In genomic region chr5:101700607-101701006, GRCm38 (mm10) we compare ENCODE assay signal across 9 mouse cellular contexts. TPM values are rescaled to one million over a fixed set of nuclear protein-coding genes. Genes with fewer than 3 reads are reported as not detected.
DNase-seq lines count a peak whose midpoint lies in the region; ATAC-seq and TF ChIP-seq lines count a peak whose summit lies in the region.
"Had no signal": no experiment of that assay in that cellular context is flagged by ENCODE, and none has a peak within 500 bp of the region (broad histone marks: within the 10 kb centered on the region; RNA-seq: fewer than 3 reads in every experiment).

No protein-coding gene starts in this region.

- no peak overlapping the region for H3K4me2 ChIP-seq in liver, postnatal 0 days (ENCODE audit: low read depth, low read length)
- H3K4me2 ChIP-seq in liver, embryonic 11.5 days = no peak overlapping the region

- peaks cover 7% of the 10 kb centered on the region; the same call in 1 of the 2 replicates for H3K27me3 ChIP-seq in liver, postnatal 0 days (ENCODE audit: insufficient read depth, low read length)
- H3K27me3 ChIP-seq in liver, embryonic 11.5 days (replicated peaks; ENCODE audit: control insufficient read depth, insufficient read depth, low read length) = 0 out of 2 replicates have a peak, but pooled peaks cover 2% of the 10 kb centered on the region

- TF ChIP-seq CTCF in liver, postnatal 0 days (IDR thresholded peaks at IDR 0.05; ENCODE audit: low read depth) = peak; percentile 51
- TF ChIP-seq CTCF in brain, embryonic 14.5 days (IDR thresholded peaks at IDR 0.05; ENCODE audit: borderline replicate concordance, extremely low read depth, insufficient read depth, insufficient read length) = no peak

- no peak overlapping the region for H3K4me3 ChIP-seq in liver, postnatal 0 days (ENCODE audit: low read depth, low read length)
- H3K4me3 ChIP-seq in liver, embryonic 11.5 days (ENCODE audit: low read depth, low read length) = no peak overlapping the region
- H3K4me3 ChIP-seq: myocyte had no signal

- H3K9ac ChIP-seq in liver, postnatal 0 days (replicated peaks) = no peak overlapping the region
- H3K9ac ChIP-seq in liver, embryonic 11.5 days (ENCODE audit: low read depth, low read length) = no peak overlapping the region

- no peak for TF ChIP-seq POLR2A in brain, embryonic 14.5 days (IDR thresholded peaks at IDR 0.05; ENCODE audit: borderline replicate concordance, extremely low read depth, insufficient read depth, insufficient read length, poor library complexity, severe bottlenecking)

- TF ChIP-seq EP300 in liver, postnatal 0 days (IDR thresholded peaks at IDR 0.05; ENCODE audit: low read depth) = no peak

- H3K9me3 ChIP-seq in liver, postnatal 0 days (ENCODE audit: low read length) = no peaks in the 10 kb centered on the region
- no peaks in the 10 kb centered on the region for H3K9me3 ChIP-seq in liver, embryonic 11.5 days (ENCODE audit: control insufficient read depth, low read length)

- WGBS in liver, postnatal 0 days (ENCODE audit: insufficient replicate concordance) = 3% methylated on average over 3 of the region's 3 CpGs
- 6% methylated on average over 3 of the region's 3 CpGs for WGBS in liver, embryonic 11.5 days

- H3K4me1 ChIP-seq in liver, postnatal 0 days (ENCODE audit: insufficient read depth) = no peaks in the 10 kb centered on the region
- no peaks in the 10 kb centered on the region for H3K4me1 ChIP-seq in liver, embryonic 11.5 days (replicated peaks; ENCODE audit: control insufficient read depth, insufficient read depth, low read length)

- no peaks in the 10 kb centered on the region for H3K36me3 ChIP-seq in liver, postnatal 0 days (replicated peaks; ENCODE audit: insufficient read depth, low read length)
- no peaks in the 10 kb centered on the region for H3K36me3 ChIP-seq in liver, embryonic 11.5 days (ENCODE audit: control insufficient read depth, insufficient read depth, low read length)

- no peak overlapping the region for H3K27ac ChIP-seq in liver, postnatal 0 days (ENCODE audit: low read depth)
- no peak overlapping the region for H3K27ac ChIP-seq in liver, embryonic 11.5 days (ENCODE audit: low read depth, low read length)

- DNase-seq in cerebellum, adult 9-10 months = peak; percentile 45
- DNase-seq in cerebellum, adult 11-12 months = no peak
- DNase-seq in liver, postnatal 0 days = no peak
- DNase-seq in liver, embryonic 11.5 days (ENCODE audit: low spot score) = no peak
- DNase-seq in brain, embryonic 14.5 days (ENCODE audit: low read depth) = peak; percentile 61
- DNase-seq in layer of hippocampus, adult 9-10 months (ENCODE audit: low spot score) = peak; percentile 43
- peak; percentile 27 for DNase-seq in telencephalon, adult 2 months (ENCODE audit: low read depth, low spot score)
- no peak for DNase-seq in yolk sac, embryonic 10.5 days (ENCODE audit: low spot score)

- ATAC-seq in liver, postnatal 0 days = no peak
- no peak for ATAC-seq in liver, embryonic 11.5 days (replicated peaks; ENCODE audit: low FRiP score)

RNA-seq across cellular contexts. Expression of gene Nkx6-1, which starts 35.8 kb away (rescaled TPM):
- not detected in 2 replicates for polyA plus RNA-seq in liver, postnatal 0 days (2015; fragmentation: Nextera tagmentation; extraction: Ambion mirVana)
- polyA plus RNA-seq in liver, embryonic 11.5 days (2014; fragmentation: Nextera tagmentation; extraction: Ambion mirVana) = 0.37 and 0.60 TPM in 2 replicates
- polyA plus RNA-seq in brain, embryonic 14.5 days (2012; rRNA removed) = 3.3 and 9.3 TPM in 2 replicates
- polyA plus RNA-seq: myocyte had no signal

Comparison
In these comparisons a context has a peak if more than half of its experiments do, and no peak if none do; other contexts are left out.
1. DNase-seq: peak in cerebellum, adult 9-10 months (single experiment), brain, embryonic 14.5 days (single experiment), layer of hippocampus, adult 9-10 months (single experiment) and telencephalon, adult 2 months (single experiment); none in cerebellum, adult 11-12 months (single experiment), liver, postnatal 0 days (single experiment), liver, embryonic 11.5 days (single experiment) and yolk sac, embryonic 10.5 days (single experiment).